Mouse (Mus musculus): ENCODE results near the gene H2al1n.
"Not testable (repeated sequence)": the region's sequence is repeated elsewhere in the genome, so short reads cannot be mapped to it uniquely, and the experiment has no call there.

Gene H2al1n

GRCm38 (mm10) chrX:14210848-14211247, at the start of gene H2al1n:
TSS of gene H2al1n (plus strand) at chrX:14211148.
- not testable (repeated sequence) for DNase-seq (ENCODE audit: low spot score)

- no peak for DNase-seq (ENCODE audit: low spot score)
These were observed 11.7 kb upstream of the H2al1n start for GRCm38 (mm10) chrX:14199284-14199683.

GRCm38 (mm10) chrX:14206112-14206875, 4.7 kb upstream of the H2al1n start:
- DNase-seq (ENCODE audit: low spot score): no peak

GRCm38 (mm10) chrX:14229218-14229617, 18.3 kb downstream of the H2al1n start:
- no peak for DNase-seq (ENCODE audit: low spot score)

GRCm38 (mm10) chrX:14259597-14260239, 48.8 kb downstream of the H2al1n start:
- no peak for DNase-seq (ENCODE audit: low spot score)

All from ovary, postnatal 36 days (tissue).